Mouse (Mus musculus) small intestine, adult 2 months (tissue): ENCODE data around the gene Fam170b.

Experiments used
- CTCF ChIP-seq: fragments of 200-500 bp; IDR thresholded peaks from 2 replicates; pipeline ENCODE4 v1.5.1; 2012; ENCODE audit warnings: low read depth, mild to moderate bottlenecking, control low read depth, inconsistent platforms, low read length, moderate library complexity, mixed read lengths; ENCODE audit not compliant: insufficient replicate concordance, insufficient read length; ENCODE audit errors: extremely low read depth
- POLR2A ChIP-seq: fragments of 200-500 bp; IDR thresholded peaks from 2 replicates; pipeline ENCODE4 v1.6.1; 2012; ENCODE audit warnings: low read depth, mild to moderate bottlenecking, control low read depth, inconsistent platforms, low read length, moderate library complexity

GRCm38 (mm10) chr14:32861149-32861581 lies 27.4 kb downstream of the Fam170b start:
- TF ChIP-seq CTCF (no peak), POLR2A (no peak)
